Mouse (Mus musculus) frontal cortex, adult 2 months (tissue): ENCODE measurements around the gene Ccr10. TPM values are rescaled to one million over a fixed set of nuclear protein-coding genes. Genes with fewer than 3 reads are reported as not detected.

Experiments used
- DNase-seq, 2 experiments: peaks; one replicate each; pipeline ENCODE4 v3.0.0; 2022; ENCODE audit warnings: low spot score in 1 of 2; ENCODE audit errors: extremely low spot score in 1 of 2
- polyA plus RNA-seq: library from polyadenylated mRNA; depleted of rRNA; stranded (reverse); fragments of >200 nt; gene quantifications from 2 replicates; pipeline ENCODE4 v1.2.3, GENCODE M21; 2012; rRNA removed

Ccr10 gene
- polyA plus RNA-seq = 0.36 and 0.42 TPM in 2 replicates

DNA sequence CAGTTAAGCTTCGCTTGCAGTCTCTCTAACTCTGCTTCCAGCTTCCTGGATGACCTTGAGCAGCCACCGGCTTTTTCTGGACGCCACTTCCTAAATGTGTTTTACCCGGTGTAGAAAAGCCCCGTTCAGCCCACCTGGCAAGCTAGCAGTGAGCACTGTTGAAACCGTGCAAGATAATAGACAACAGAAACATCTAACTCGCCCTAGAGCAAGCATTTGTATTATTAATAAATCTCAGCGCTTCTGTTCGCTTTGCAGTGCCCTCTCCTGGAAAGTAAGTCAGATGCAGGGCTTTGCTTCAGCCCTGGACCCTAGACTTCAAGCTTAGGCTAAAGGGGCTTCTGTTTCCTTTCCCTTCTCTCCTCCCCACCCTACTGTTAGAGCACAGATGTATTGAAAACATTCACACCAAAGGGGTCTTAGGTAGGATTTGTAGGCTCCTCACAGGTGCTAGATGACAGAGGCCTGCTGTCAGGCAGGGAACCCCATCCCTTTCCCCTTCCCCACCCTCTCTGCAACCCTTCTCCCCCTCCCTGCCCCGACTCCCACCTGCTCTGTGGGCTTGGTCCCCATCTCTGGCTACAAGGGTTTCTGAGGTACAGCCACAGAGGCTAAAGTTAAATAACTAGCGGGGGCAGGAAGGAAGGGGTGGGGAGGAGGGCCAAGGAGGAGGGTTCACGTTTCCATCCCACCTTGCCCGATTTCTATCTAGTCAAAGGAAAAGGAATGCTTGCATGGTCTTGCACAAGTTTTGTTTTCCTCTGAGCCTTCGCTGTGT is at the start of gene Ccr10:
Ccr10 (minus strand) TSS at position 593 of the 778 bp plus-strand sequence.
- no peak for DNase-seq

DNA sequence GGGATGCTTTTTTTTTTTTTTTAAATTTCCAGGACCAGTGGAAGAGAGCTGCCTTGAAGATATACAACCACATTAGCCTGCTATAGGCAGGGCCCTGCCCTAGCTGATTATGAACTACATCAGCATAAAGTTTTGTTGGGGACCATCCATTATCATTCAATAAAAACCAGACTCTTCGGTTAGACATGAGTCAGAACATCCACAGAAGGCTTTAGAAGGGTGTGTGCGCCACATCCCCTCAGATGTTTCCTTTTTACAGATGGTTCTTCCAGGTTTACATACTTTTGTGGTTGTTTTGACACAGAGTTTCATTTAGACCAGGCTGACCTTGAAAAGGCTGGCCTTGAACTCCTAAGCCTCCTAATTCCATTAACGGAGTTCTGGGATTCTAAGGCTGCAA is 49.1 kb upstream of the Ccr10 start:
- no peak for DNase-seq

DNA sequence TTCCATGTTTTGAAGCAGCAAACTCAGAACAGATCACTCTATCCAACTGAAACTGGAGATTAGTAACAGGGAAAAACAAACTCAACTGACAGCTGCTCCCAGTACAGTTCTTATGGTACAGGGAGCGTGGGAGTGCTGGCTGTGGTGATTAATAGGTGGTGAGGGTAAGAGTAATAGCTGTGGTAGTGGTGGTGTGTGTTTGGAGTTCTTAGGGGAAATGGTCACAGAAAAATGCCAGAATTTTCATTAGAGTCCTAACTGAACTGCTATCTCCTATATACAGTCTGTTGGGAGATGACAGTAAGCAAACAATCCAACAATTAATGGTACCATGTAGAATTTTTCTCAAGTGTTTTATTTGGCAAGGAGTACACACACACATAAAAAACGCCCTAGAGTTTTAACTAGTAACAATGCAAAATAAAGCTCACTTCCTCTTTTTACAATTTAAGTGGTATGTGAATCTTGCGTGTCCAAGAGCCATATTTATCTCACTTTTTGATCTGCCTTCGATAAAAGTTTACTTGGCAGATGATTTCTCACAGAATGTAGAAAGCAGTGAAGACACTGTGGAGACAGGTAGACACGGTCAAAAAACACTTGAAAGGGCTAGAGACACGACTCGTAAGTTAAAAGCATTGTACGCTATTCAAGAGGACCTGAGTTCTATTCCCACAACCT is 46.2 kb upstream of the Ccr10 start:
- no peak for DNase-seq

DNA sequence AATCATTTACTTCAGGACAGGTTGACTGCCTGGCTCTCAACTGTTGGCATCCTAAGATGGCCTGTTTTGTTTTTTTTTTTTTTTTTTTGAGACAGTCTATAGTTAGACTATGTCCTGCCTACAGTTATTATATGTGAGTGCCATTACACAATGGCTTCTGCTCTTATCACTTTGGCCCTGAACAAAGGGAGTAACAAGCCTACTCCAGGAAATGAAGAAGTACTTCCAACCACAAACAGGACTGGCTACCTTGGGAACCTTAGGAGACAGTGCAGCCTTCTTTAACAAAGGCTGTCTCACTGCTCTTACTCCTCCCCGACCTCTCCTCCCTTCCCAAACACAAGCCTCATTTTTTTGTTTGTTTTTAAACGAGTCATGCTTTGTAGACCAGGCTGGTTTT is 45.6 kb upstream of the Ccr10 start:
- DNase-seq = no peak

DNA sequence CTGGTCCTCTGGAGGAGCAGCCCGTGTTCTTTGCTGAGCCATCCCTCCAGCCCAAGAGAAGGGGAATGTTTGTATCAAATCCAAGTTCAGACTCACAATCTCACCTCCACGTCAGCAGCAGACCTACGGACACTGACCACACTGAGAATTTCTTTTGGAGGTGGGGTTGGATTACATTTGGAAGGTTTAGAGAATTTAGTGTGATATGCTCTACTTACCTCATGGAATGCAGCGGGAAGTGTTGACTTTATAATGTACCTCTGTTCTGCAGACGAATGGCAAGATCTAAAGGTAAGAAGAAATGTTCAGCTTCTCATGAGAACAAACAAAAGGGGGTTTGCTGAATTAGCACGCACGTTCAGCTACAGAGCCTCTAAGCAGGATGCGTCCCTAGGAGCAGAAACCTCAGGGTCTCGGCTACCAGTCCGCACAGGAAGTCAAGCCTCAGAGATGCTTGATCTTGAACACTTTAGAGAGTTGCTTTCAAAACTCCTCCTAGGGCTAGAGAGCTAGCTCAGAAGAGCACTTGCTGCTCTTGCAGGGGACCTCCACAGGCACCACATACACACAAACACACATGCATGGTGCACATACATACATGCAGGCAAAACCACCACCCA is 43.3 kb upstream of the Ccr10 start:
- no peak for DNase-seq

DNA sequence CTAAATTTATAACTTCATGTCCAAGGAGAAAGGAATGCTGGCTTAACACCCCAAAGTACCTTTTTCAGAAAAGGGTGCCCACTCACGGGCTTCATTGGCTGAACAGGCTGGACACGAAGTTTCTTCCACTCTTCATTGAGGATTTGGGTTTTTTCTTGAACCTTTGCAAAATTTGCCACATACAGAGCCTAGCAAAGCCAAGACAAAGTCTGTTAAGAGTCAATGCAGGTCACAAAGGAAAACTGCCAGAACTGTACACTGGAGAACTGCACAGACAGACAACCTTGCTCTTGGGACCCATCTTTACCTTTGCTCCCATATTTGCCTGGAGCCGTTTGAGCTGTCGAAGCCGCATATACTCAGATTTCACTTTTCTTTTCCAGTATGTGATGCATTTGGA is 41.7 kb upstream of the Ccr10 start:
- no peak for DNase-seq

DNA sequence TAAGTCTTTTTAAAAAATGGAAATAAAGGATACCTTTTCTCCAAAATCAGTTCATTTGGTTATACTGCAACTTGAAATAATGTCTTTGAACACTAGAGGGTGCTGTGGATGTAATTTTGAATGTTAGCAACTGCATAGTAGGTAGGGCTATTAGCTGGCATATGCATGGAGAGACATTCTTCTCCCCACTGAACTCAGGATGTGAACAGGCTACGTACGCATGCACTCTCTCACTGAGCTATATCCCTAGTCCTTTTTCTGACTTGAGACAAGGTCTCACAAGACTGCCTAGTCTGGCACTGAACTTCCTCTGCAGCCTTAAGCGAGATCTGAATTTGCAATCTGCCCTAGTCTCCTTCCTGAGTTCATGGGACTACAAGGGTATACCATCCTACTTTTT is 36.7 kb upstream of the Ccr10 start:
- DNase-seq = peak in 1 of 2 experiments; percentile 93

DNA sequence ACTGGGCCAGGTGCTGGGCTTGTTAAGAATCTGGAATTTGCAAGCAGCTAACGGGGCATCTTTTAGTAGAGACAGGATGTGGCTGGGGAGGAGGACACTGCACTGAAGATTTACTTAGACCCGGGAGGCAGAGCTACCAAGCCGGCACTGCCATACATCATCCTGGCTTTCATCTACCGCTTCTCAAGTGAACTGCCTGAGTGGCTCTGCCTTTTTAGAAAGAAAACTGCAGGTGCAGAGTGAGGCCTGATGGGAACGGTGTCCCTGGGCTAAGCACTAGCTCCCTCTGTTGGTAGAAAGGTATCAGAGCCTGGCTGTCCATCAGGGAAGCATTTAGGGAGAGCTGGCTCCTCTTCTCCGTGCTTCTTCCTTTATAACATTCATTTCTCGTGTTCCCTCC is 25.7 kb upstream of the Ccr10 start:
- DNase-seq = peak in 1 of 2 experiments; percentile 79

DNA sequence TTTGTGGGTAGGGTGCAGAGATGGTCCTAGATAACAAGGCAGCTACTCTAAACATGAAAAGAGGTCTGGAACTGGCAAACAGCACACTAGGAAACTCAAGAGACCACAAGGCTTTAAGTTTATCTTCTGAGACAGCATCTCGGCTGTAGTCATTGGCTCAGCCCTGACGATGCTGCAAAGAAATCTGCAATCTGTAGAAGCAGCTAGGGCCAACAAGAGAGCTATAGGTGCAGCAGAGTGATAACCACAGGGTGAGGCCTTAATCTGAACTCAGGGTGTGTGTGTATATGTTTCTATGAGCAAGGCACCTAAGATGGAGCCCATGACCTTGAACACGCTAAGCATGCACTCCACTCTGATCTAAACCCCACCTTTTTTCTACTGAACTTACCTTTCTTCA is 24.3 kb upstream of the Ccr10 start:
- DNase-seq = no peak

DNA sequence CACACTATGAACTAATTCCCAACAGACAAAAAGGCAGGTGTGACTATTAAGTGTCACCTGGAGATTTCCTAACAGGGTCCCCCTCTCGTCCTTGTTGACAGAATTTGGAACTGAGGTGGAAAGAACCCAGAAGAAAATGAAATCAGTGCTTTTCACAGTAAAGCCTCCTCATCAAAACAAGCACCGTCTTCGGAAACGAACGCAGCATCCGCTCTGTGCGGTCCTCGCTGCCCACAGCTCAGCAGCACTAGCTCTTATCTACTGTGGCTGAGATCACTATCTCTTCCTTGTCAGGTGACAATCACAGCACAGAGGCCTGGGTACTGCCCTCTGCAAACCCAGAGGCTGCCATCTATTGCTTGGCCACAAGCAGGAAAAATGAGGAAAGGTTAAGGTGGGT is 20.9 kb upstream of the Ccr10 start:
- no peak for DNase-seq

DNA sequence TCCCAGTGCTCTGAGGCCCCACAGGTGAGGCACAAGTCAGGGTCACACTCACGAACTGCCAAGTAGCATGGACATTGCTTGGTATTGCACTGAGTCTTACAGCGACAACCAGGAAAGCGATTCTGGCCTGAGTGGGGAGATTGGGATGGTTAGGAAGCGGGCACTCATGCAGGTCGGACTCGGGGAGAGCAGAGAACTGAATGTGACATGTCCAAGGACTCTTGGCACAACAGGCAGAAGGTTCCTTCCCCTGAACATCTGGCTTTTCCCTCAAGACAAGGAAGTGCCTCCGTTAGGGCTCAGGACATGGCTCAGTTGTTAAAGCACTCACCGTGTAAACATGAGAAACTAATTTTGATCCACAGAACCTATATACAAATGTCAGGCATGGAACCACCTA is 20.3 kb upstream of the Ccr10 start:
- DNase-seq = no peak

DNA sequence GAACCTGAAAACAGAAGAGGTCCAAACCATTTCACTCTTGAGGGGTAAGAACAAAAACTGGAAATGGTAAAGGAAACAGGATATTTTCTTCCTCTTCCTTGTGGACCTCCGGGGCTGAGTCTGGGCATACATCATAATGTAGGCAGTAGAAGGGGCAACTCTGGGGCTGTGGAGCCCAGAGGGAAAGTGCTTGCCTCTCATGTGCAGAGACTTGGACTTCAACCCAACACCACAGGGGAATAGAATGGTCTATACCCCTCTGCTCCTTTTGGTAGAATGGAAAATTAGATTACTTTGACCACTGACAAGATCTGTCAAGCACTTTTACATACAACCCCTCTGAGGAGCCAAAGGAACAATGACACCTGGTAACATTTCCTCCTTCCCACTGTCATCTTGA is 19.9 kb upstream of the Ccr10 start:
- no peak for DNase-seq

DNA sequence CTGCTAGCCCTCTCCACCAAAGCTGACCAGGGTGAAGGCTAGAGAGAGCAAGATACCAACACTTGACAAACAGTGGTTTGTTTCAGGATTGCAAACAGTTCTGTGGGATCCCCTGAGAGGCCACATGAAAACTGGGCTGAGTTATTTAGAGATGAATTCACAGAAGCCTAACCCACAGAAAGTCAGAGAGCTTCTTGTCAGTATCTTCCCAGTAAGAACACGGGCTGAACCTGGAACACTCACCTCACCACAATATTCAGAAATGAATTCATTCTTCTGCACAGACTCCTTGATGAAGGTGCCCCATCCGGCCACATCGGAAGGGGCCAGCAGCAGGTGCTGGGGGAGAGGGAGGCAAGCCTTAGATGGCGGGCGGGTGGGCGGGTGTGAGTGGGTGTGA is 19.4 kb upstream of the Ccr10 start:
- no peak for DNase-seq

DNA sequence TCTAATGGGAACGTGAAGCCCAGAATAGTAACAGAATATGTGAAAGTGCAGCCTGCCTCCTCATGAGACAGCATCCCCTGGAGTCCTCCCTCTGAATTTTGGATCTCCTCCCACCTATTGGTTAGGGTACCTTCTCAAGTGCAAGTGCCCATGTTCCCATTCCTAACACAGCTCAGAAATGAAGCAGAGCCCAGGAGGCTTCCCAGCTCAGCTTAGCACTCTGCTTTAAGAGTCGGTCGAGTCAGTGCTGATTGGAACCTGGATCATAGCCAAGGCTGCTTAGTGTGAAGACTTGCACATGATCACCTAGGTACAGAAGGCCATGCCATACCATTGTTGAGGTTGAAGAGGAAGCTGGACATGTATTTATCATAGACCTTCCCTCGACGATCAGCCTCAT is 18.9 kb upstream of the Ccr10 start:
- DNase-seq = no peak

DNA sequence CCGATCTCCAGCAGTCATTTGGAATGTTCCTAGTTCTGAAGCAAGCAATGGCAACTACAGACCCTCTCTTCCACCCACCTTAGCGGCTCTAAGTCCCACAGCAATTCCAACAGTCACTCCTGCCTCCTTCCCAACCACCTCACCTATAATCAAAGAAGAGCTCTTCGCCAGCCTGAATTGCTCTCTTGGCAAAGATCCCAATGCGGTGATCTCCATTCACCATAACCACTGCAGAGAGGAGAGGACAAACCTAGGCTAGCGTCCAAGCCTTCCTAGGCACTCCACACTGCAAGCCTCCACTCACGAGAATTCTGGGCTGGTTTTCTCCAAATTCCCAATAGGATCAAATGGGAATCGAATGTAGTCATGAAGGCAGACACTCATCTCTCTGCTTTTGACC is 17.8 kb upstream of the Ccr10 start:
- no peak for DNase-seq

DNA sequence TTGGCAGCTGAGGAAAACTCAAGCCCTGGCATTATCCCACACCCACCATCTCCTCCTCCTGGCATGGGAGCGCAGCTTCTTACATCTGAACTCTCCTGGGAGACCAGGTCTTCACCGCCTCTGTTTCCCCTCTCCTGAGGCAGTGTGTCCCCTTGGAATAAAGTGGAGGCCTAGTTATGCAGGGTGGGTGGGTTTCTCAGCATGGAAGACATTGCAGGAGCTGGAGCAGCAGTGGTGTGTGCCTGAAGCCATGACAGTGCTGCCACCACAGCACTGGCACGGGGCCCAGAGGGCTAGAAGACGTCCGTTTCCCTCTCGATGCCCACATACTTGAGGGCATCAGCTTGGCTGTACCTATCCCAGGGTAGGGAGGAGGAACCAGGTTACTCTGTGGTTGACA is 17.4 kb upstream of the Ccr10 start:
- no peak for DNase-seq

DNA sequence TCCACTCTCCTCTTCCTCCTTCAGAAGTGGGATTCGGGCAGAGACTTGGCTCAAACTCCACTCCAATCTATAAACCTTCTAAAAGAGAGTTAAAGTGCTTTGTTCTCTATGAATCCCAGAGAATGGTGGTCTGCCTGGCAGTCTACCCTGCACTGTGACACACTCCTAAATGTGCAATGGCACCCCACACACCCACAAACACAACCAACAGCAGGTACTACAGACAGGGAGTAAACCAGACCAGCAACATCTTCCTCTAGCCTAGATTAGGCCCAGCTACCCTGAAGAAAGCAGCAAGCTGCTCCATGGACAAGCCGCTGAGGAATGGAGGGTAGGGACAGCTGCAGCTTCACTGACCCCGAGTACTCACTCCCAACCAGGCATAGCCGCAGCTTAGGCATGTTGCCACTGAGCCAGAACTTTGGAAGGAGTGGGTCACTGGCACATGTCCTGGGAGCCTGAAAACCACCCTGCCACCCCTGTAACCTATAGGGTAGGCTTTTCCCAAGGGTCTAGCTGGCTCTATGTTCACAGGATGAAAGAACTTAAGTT is 16.8 kb upstream of the Ccr10 start:
- DNase-seq = no peak

DNA sequence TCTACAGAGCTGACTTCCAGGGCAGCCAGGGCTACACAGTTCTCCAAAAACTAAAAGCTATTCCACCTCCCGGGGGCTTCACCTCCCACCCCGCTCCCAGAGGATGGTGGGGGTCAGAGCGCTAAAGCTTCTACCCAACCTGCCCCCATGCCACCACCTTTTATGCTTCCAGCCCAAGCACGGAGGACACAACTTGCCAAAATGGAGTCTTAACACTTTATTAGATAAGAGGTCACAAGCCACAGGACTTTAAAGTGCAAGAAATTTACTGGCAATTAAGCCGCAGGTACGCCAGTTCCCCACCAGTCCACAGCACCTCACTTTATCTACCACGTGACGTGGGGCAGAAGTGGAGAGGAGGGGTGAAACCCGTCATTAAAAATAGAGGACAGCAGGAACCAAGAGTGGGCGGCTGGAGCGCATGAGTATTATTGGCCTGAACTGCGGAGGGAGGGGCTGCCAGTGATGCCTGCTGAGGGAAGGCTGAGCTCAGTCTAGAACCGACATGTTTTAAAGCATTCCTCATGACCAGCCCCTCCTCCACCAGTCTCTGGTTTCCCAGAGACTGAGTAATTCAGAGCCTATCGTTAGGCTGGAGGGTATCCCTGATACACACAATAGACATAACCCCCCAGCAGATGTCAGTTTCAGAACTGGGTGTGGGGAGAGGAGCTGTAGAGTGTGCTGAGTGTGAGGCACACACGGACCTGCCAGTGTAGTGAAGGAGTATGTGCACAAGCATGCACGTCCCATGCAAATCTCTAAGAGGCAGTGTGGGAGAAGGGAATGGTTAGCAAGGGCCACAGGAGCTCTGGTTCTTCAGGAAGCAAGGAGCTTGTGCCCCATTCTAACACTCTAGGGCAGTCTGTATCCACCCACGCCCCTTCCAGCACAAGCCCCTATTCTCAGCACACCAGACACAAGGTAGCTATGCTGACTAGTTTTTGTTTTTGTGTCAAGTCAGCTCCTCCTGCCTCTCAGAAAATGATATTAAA is 16.0 kb upstream of the Ccr10 start:
- no peak for DNase-seq

DNA sequence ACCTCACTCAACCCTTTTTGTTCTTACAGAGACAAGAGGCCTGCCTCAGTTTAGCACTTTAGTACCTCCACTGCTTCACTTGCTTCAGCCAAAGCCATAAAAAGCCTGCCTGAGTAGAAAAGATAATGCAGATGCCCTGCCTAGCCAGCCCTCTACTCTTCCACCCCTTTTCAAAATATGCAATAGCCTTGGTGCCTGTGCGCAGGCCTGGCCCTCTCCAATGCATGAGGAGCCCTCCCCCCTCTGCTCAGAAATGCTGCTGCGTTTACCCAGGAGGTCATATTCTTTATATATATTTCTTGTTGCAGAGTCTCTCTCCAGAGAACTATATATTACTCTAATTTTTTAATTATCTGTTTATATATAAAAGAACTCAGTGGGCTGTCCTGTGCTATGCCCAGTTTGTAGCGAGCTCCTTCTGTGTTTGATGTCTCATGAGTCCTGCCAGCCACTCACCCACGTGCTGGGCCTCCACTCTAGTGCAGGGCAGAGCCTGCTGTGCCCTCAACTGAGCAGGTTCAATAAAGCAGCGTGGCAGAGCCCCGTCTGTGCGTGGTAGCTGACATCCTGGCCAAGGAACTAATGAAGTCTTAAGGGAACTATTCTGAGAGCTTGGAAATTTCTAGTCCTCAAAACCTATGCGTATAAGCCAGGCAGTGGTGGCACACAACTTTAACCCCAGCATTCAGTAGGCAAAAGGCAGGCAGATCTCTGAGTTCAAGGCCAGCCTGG is 15.1 kb upstream of the Ccr10 start:
- DNase-seq = no peak
